Mouse (Mus musculus): Measurements from ENCODE around the gene Arhgap8. TPM values are rescaled to one million over a fixed set of nuclear protein-coding genes. Genes with fewer than 3 reads are reported as not detected.

The Arhgap8 gene
- polyA plus RNA-seq, 2 experiments = 0.22 to 0.29 TPM

DNA sequence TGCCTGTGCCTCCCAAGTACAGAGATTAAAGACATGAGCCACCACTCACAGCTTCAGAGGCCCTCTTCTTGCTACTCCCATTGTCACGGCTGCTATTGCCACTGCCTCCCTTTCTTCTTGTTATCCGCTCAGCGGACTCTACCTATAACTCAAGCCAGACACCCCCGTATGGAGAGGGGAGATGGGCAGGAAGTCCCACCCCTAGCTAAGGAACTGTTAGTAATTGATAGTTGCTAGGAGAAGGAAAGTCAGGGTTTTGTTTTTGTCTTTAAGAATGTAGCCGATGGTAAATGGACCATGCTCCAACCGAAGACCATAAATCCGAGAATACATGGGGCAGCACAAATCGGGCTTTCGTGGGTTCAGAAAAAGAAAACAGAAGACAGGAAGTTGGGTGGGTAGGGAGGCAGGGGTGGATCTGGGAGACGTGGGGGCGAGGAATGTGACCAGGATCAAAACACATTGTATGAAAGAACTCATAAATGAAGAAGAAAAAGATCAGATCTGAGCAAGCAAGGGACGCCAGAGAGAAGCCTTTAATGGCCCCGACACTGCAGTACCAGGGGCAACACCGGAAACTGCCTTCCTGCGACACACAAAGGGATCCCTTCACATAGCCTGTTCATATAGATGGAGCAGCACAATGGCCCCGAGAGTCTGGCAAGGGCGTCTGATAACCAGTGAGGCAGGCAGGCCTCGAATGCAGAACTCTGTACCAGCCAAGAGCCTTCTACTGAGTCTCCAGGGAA is 12.0 kb downstream of the Arhgap8 start:
- no peak for TF ChIP-seq CTCF (IDR thresholded peaks at IDR 0.05; ENCODE audit: low read depth)
- TF ChIP-seq EP300 (IDR thresholded peaks at IDR 0.05; ENCODE audit: low read depth) = no peak
- Histone ChIP-seq H3K27ac (no peak overlapping the region), H3K36me3 (replicated peaks; ENCODE audit: control insufficient read depth, insufficient read depth, low read depth) (no peaks in the 10 kb centered on the region), H3K27me3 (ENCODE audit: control insufficient read depth, insufficient read depth, low read length) (no peaks in the 10 kb centered on the region), H3K4me1 (replicated peaks; ENCODE audit: control insufficient read depth in 2 of 2, insufficient read depth in 2 of 2, low read length in 1 of 2) (no peaks in the 10 kb centered on the region), H3K4me2 (ENCODE audit: low read depth) (no peak overlapping the region), H3K9me3 (ENCODE audit: control insufficient read depth, low read length) (no peaks in the 10 kb centered on the region), H3K9ac (replicated peaks) (no peak overlapping the region), H3K4me3 (ENCODE audit: insufficient read depth in 1 of 2, low read depth in 2 of 2, low read length in 2 of 2) (no peak overlapping the region)
- no peak for ATAC-seq (ENCODE audit: insufficient read depth)
- 30% methylated on average over 18 of the region's 18 CpGs for WGBS (ENCODE audit: insufficient replicate concordance)
- no peak for DNase-seq (ENCODE audit: low read depth in 3 of 3, low spot score in 3 of 3)

DNA sequence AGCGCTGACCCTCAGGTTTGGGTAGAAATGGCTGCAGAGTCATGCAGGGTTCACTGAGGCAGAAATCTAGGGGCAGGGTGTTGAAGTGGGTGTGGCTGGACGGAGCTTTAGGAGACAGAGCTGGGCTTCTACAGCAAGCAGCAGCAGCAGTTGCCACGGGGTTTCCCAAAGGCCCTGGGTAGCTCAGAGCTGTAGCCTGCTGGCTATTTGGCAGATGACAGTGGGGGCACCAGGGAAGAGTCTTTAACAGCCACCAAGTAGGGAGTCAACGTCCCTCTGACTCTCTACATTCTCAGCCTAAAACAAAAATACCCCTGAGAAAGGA is 12.5 kb downstream of the Arhgap8 start:
- Histone ChIP-seq H3K9ac (replicated peaks) (no peak overlapping the region), H3K27me3 (ENCODE audit: control insufficient read depth, insufficient read depth, low read length) (no peaks in the 10 kb centered on the region), H3K4me1 (replicated peaks; ENCODE audit: control insufficient read depth in 2 of 2, insufficient read depth in 2 of 2, low read length in 1 of 2) (no peaks in the 10 kb centered on the region), H3K4me3 (ENCODE audit: insufficient read depth in 1 of 2, low read depth in 2 of 2, low read length in 2 of 2) (no peak overlapping the region), H3K27ac (no peak overlapping the region), H3K9me3 (ENCODE audit: control insufficient read depth, low read length) (no peaks in the 10 kb centered on the region), H3K36me3 (replicated peaks; ENCODE audit: control insufficient read depth, insufficient read depth, low read depth) (no peaks in the 10 kb centered on the region), H3K4me2 (ENCODE audit: low read depth) (no peak overlapping the region)
- no peak for ATAC-seq (ENCODE audit: insufficient read depth)
- TF ChIP-seq EP300 (IDR thresholded peaks at IDR 0.05; ENCODE audit: low read depth) (no peak), CTCF (IDR thresholded peaks at IDR 0.05; ENCODE audit: low read depth) (no peak)
- no peak for DNase-seq (ENCODE audit: low read depth in 3 of 3, low spot score in 3 of 3)
- WGBS (ENCODE audit: insufficient replicate concordance) = 54% methylated on average over 4 of the region's 4 CpGs

DNA sequence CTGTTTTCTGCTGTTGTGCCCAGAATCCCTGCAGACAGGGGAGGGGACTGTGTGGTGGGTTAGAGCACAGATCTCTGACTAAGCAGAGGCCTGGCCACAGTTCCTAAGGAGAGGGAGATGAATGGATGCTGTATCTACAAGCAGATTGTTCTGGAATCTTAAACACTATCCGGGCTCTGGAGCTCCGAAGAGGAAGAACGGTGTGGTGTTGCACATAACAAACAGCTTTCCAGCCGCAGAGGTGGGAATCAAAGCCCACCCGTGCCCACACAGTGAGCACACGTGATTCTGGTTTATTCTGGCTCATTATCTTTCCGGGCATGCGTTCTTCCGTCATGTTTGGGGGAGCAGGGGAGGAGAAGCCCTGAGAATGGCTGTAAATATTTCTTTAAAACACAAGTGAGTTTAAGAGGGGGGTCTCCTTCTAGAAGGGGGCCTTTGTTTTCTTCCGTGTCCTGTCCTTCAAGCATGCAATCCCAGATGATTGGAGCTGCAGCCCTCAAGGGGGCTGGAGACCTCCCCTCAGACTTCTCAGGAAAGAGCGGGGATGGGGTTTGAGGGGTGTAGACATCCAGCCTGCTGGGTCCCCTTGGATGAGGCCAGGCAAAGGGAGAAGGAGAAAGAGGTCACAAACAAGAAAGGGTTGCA is 16.6 kb downstream of the Arhgap8 start:
- no peak overlapping the region for H3K4me3 ChIP-seq (ENCODE audit: insufficient read depth in 1 of 2, low read depth in 2 of 2, low read length in 2 of 2)
- no peaks in the 10 kb centered on the region; a peak in 1 of 4 replicates for H3K4me1 ChIP-seq (replicated peaks; ENCODE audit: control insufficient read depth in 2 of 2, insufficient read depth in 2 of 2, low read length in 1 of 2)
- WGBS (ENCODE audit: insufficient replicate concordance) = 66% methylated on average over 11 of the region's 11 CpGs
- no peaks in the 10 kb centered on the region for H3K36me3 ChIP-seq (replicated peaks; ENCODE audit: control insufficient read depth, insufficient read depth, low read depth)
- ATAC-seq (ENCODE audit: insufficient read depth) (no peak), DNase-seq (ENCODE audit: low read depth in 3 of 3, low spot score in 3 of 3) (no peak)
- no peak overlapping the region for H3K27ac ChIP-seq
- no peak overlapping the region for H3K4me2 ChIP-seq (ENCODE audit: low read depth)
- H3K27me3 ChIP-seq (ENCODE audit: control insufficient read depth, insufficient read depth, low read length) = no peaks in the 10 kb centered on the region
- H3K9me3 ChIP-seq (ENCODE audit: control insufficient read depth, low read length) = no peaks in the 10 kb centered on the region
- no peak for TF ChIP-seq EP300 (IDR thresholded peaks at IDR 0.05; ENCODE audit: low read depth)
- no peak for TF ChIP-seq CTCF (IDR thresholded peaks at IDR 0.05; ENCODE audit: low read depth)
- no peak overlapping the region for H3K9ac ChIP-seq (replicated peaks)

- H3K9me3 ChIP-seq (ENCODE audit: control insufficient read depth, low read length) = no peaks in the 10 kb centered on the region
- no peak for DNase-seq (ENCODE audit: low read depth in 3 of 3, low spot score in 3 of 3)
- H3K36me3 ChIP-seq (replicated peaks; ENCODE audit: control insufficient read depth, insufficient read depth, low read depth) = no peaks in the 10 kb centered on the region
- H3K4me3 ChIP-seq (ENCODE audit: insufficient read depth in 1 of 2, low read depth in 2 of 2, low read length in 2 of 2) = no peak overlapping the region
- H3K4me2 ChIP-seq (ENCODE audit: low read depth) = no peak overlapping the region
- H3K4me1 ChIP-seq (replicated peaks; ENCODE audit: control insufficient read depth in 2 of 2, insufficient read depth in 2 of 2, low read length in 1 of 2) = no peaks in the 10 kb centered on the region; a peak in 1 of 4 replicates
- no peaks in the 10 kb centered on the region for H3K27me3 ChIP-seq (ENCODE audit: control insufficient read depth, insufficient read depth, low read length)
- no peak overlapping the region for H3K9ac ChIP-seq (replicated peaks)
- ATAC-seq (ENCODE audit: insufficient read depth) = no peak
- 22% methylated on average over 2 of the region's 4 CpGs for WGBS (ENCODE audit: insufficient replicate concordance)
- TF ChIP-seq EP300 (IDR thresholded peaks at IDR 0.05; ENCODE audit: low read depth) (no peak), CTCF (IDR thresholded peaks at IDR 0.05; ENCODE audit: low read depth) (no peak)
- H3K27ac ChIP-seq = no peak overlapping the region
Observed at GRCm38 (mm10) chr15:84736994-84737346, 17.1 kb downstream of the Arhgap8 start.

- Histone ChIP-seq H3K4me3 (ENCODE audit: insufficient read depth in 1 of 2, low read depth in 2 of 2, low read length in 2 of 2) (no peak overlapping the region), H3K9ac (replicated peaks) (no peak overlapping the region), H3K27ac (no peak overlapping the region), H3K4me1 (replicated peaks; ENCODE audit: control insufficient read depth in 2 of 2, insufficient read depth in 2 of 2, low read length in 1 of 2) (no peaks in the 10 kb centered on the region; a peak in 1 of 4 replicates), H3K36me3 (replicated peaks; ENCODE audit: control insufficient read depth, insufficient read depth, low read depth) (no peaks in the 10 kb centered on the region), H3K9me3 (ENCODE audit: control insufficient read depth, low read length) (no peaks in the 10 kb centered on the region), H3K27me3 (ENCODE audit: control insufficient read depth, insufficient read depth, low read length) (no peaks in the 10 kb centered on the region), H3K4me2 (ENCODE audit: low read depth) (no peak overlapping the region)
- WGBS (ENCODE audit: insufficient replicate concordance) = 74% methylated on average over 7 of the region's 7 CpGs
- DNase-seq (ENCODE audit: low read depth in 3 of 3, low spot score in 3 of 3) = no peak
- no peak for ATAC-seq (ENCODE audit: insufficient read depth)
- TF ChIP-seq EP300 (IDR thresholded peaks at IDR 0.05; ENCODE audit: low read depth) (no peak), CTCF (IDR thresholded peaks at IDR 0.05; ENCODE audit: low read depth) (no peak)
Observed at GRCm38 (mm10) chr15:84738246-84738645, 18.4 kb downstream of the Arhgap8 start.
